Mouse (Mus musculus) megakaryocyte, embryonic 14.5 days (primary cell): ENCODE data around the gene Tns3. TPM values are rescaled to one million over a fixed set of nuclear protein-coding genes. Genes with fewer than 3 reads are reported as not detected.

Experiments
- H3K27me3 ChIP-seq: replicated peaks from 2 replicates; pipeline ENCODE3; 2012; ENCODE audit warnings: inconsistent platforms
- H3K36me3 ChIP-seq: replicated peaks from 2 replicates; pipeline ENCODE3; 2012; ENCODE audit warnings: low read length, inconsistent platforms, mixed read lengths
- H3K4me1 ChIP-seq: 2 replicates; pipeline ENCODE4 v1.6.1; 2012; ENCODE audit warnings: inconsistent platforms
- H3K4me3 ChIP-seq: replicated peaks from 2 replicates; pipeline ENCODE3; 2012; ENCODE audit warnings: moderate library complexity, mild to moderate bottlenecking, inconsistent platforms
- H3K9me3 ChIP-seq: 2 replicates; pipeline ENCODE4 v1.6.1; 2012; ENCODE audit warnings: inconsistent platforms
- FLI1 ChIP-seq: IDR thresholded peaks from 2 replicates; pipeline ENCODE4 v1.6.1; 2012; ENCODE audit warnings: low read length, inconsistent platforms, mixed read lengths
- GATA1 ChIP-seq: IDR thresholded peaks from 3 replicates; pipeline ENCODE4 v1.6.1; 2012; ENCODE audit warnings: mixed read lengths, low read length, inconsistent platforms, borderline replicate concordance
- polyA plus RNA-seq: library from polyadenylated mRNA; stranded (reverse); fragments of >175 nt; gene quantifications from 2 replicates; pipeline ENCODE4 v1.2.3, GENCODE M21; 2012; ENCODE audit warnings: low replicate concordance; ENCODE audit not compliant: insufficient read depth

Gene Tns3
- polyA plus RNA-seq, 1 experiment = 1.7 TPM

DNA sequence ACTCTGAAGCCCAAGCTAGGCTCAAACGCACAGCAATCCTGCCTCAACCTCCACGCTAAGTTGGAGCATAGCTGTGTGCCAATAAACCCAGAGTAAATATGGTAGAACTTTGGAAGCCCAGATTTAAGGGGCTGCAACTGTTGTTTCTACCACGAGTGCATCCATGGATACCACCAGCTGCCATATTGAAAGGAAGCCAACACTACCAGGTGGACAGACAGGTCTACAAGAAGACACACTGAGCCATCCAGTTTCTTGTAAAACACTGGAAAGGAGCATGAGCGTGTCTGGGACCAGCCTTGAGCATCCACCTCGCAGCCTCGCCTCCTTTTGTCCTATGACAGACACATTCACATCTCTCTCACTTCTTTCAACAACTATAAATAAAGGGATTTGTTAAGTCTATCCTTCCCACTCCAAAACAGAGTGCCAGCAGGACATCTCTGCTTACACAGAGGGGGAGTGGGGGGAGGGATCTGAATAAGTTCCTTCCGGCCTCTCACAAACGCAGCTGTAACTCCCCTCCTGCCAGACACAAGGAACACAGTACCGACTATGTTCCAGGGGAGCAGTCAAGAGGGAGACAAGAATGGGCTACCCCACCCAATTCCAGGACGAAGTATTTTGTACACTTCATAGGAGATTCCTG is 77.2 kb downstream of the Tns3 start:
- TF ChIP-seq FLI1 = no peak
- TF ChIP-seq GATA1 = no peak
- Histone ChIP-seq H3K9me3 (no peaks in the 10 kb centered on the region), H3K27me3 (no peaks in the 10 kb centered on the region), H3K4me1 (peaks cover 4% of the 10 kb centered on the region; the same call in 1 of the 2 replicates), H3K4me3 (no peak overlapping the region), H3K36me3 (no peaks in the 10 kb centered on the region)

DNA sequence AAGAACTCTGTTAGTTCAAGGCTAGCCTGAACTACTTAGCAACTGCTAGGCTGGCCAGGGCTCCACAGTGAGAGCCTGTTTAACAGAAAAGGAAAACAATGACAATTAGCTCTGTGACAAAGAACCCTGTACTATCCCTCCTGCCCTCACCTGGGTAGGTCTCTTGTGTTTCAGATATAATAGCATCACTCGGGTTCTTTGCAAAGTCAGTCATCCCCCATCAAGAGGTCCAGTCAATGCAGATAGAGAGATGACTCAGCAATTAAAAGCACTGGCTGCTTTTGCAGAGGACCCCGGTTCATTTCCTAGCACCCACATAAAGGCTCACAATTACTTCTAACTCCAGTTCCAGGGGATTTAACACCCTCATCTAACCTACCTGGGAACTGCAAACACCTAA is 78.0 kb downstream of the Tns3 start:
- Histone ChIP-seq H3K4me1 (peaks cover 4% of the 10 kb centered on the region; the same call in 1 of the 2 replicates), H3K4me3 (no peak overlapping the region), H3K36me3 (no peaks in the 10 kb centered on the region), H3K9me3 (no peaks in the 10 kb centered on the region), H3K27me3 (no peaks in the 10 kb centered on the region)
- TF ChIP-seq GATA1 (no peak), FLI1 (no peak)

DNA sequence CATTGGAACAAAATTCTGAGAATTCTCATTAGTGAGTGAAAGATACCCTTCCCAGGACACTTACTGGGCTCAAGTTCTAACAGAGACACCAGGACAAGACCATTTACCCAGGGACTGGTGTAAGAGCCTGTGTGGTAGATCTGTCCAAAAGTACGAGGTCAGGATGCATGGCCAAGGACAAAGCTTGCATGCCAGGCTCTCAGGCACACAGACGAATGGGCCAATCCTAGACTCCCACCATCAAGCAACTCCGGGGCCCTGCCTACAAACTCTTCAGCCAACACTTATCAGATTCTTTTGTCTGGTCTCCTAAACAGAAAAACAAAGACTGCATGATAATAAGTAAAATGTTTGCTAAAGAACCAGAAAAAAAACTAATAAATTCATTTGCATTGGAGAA is 78.6 kb downstream of the Tns3 start:
- Histone ChIP-seq H3K9me3 (no peaks in the 10 kb centered on the region), H3K27me3 (no peaks in the 10 kb centered on the region), H3K4me1 (peaks cover 4% of the 10 kb centered on the region; the same call in 1 of the 2 replicates), H3K36me3 (no peaks in the 10 kb centered on the region), H3K4me3 (no peak overlapping the region)
- no peak for TF ChIP-seq FLI1
- no peak for TF ChIP-seq GATA1

DNA sequence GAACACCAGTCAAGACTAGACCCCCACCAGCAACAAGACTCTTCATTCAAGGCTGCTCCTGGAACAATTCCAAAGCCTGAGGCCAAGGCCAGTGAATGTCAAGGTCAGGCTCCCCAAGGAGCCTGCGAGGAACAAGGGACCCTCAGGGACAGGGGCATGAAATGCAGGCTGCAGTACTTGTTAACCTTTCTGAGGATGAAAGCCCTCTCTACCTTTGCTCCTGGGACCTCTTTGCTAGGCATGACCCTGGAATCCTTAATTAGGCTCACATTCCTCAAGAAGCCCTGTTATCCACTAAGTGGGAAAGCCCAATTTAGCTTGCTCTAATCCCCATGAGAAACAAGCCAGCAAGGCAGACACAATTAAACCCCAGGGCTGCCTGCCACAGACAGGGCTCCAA is 79.4 kb downstream of the Tns3 start:
- no peaks in the 10 kb centered on the region for H3K36me3 ChIP-seq
- peaks cover 4% of the 10 kb centered on the region; the same call in 1 of the 2 replicates for H3K4me1 ChIP-seq
- H3K27me3 ChIP-seq = no peaks in the 10 kb centered on the region
- no peak overlapping the region for H3K4me3 ChIP-seq
- H3K9me3 ChIP-seq = no peaks in the 10 kb centered on the region
- no peak for TF ChIP-seq GATA1
- TF ChIP-seq FLI1 = no peak

DNA sequence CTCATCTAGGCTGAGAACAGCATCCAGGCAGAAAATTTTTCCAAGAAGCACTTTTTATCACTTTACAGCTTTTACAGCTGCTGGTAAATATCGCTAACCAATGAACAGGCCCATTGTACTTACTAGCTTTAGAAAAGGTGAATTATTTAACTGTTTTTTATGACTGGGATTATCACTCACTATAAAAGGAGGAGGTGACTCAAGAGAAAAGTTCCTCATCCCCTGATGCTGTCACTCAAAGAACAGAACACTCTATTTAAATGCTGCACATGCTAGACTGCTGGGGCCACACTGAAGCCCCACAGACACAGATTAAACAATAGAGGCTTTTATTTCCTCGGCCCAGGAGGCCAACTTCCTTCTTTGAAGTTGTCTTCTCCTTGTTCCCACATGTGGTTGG is 80.0 kb downstream of the Tns3 start:
- H3K36me3 ChIP-seq = no peaks in the 10 kb centered on the region
- H3K9me3 ChIP-seq = no peaks in the 10 kb centered on the region
- H3K27me3 ChIP-seq = no peaks in the 10 kb centered on the region
- TF ChIP-seq FLI1 (no peak), GATA1 (no peak)
- H3K4me3 ChIP-seq = no peak overlapping the region
- no peaks in the 10 kb centered on the region for H3K4me1 ChIP-seq

DNA sequence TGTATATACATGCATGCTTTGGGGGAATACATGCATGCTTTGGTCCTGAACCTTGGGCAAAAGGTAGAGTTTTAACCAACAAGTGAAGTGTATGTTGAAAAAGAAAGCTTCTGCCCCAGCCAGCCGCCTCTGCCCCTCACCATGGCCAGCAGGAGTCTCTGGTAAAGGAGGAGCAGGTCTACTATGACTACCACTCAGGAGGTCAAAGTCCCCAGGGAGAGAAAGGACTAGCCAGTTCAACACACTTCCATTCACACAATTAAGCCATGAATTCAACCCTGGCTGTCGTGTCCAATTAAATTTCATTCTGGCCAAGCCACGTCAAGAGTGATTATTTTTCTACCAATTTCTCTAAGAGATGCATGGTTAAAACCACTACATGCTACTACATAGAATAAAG is 81.2 kb downstream of the Tns3 start:
- Histone ChIP-seq H3K36me3 (no peaks in the 10 kb centered on the region), H3K4me1 (no peaks in the 10 kb centered on the region)

DNA sequence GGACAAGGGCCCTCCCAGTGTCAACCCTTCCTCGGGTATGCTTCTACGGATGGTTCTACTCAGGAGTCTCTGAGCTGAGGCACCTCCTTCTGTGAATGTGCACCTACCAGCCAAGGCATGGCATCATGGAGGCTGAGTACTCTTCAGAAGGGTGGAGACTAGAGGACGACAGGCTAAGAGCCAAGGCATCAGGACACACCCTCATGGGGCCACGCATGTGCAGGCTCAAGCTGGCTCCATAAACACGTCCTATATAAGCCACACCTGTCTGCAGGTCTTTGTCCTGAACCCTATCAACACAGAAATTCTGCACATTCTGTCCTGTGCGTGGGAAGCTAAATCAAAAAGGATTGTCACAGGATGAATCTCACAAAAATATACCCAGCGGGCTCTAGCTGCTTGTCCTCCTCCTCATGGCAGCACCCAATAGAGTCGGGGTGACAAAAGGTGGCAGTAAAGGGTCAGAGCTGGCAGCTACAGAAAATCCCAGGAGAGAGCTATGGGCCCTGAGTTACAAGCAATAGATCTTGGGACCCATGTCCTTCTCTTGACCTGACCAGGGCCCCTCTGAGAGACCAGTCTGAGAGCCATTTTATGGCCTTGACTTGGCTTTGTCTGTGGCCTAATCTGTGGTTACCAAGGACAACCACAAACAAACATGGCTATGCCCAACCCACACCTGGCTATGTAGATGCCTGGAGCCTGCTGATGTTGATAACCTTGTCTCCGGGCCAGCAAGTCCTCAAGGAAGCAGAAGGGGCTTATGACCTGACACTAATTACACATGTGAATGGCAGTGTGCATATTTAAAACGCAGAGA is 82.0 kb downstream of the Tns3 start:
- Histone ChIP-seq H3K36me3 (no peaks in the 10 kb centered on the region), H3K4me3 (no peak overlapping the region), H3K4me1 (no peaks in the 10 kb centered on the region), H3K27me3 (no peaks in the 10 kb centered on the region), H3K9me3 (no peaks in the 10 kb centered on the region)
- TF ChIP-seq FLI1 (no peak), GATA1 (no peak)

More for the DNA sequence above, 81.2 kb downstream of the Tns3 start:
- no peaks in the 10 kb centered on the region for H3K27me3 ChIP-seq
- H3K9me3 ChIP-seq = no peaks in the 10 kb centered on the region
- no peak for TF ChIP-seq FLI1
- TF ChIP-seq GATA1 = no peak
- no peak overlapping the region for H3K4me3 ChIP-seq

DNA sequence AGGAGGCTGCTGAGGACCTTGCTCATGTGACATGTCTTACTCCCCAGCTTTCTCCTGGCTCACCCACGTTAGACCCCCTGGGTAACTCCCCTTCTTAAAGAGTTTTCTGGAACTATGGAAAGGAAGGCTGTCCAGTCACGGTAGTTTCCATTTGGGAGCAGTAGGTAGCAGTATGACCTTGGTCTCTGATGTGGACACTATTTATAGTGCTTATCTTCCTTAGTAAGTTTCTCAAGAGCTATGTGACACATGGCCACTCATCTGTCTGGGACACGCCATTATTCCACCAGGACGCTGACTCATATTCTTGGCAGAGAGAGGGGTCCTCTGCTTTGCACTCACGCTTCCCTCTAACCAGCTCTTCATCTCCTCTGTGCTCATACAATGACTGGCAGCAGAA is 84.5 kb downstream of the Tns3 start:
- Histone ChIP-seq H3K9me3 (no peaks in the 10 kb centered on the region), H3K36me3 (no peaks in the 10 kb centered on the region), H3K27me3 (no peaks in the 10 kb centered on the region), H3K4me1 (peaks cover 6% of the 10 kb centered on the region; the same call in 1 of the 2 replicates), H3K4me3 (no peak overlapping the region)
- no peak for TF ChIP-seq GATA1
- TF ChIP-seq FLI1 = no peak

DNA sequence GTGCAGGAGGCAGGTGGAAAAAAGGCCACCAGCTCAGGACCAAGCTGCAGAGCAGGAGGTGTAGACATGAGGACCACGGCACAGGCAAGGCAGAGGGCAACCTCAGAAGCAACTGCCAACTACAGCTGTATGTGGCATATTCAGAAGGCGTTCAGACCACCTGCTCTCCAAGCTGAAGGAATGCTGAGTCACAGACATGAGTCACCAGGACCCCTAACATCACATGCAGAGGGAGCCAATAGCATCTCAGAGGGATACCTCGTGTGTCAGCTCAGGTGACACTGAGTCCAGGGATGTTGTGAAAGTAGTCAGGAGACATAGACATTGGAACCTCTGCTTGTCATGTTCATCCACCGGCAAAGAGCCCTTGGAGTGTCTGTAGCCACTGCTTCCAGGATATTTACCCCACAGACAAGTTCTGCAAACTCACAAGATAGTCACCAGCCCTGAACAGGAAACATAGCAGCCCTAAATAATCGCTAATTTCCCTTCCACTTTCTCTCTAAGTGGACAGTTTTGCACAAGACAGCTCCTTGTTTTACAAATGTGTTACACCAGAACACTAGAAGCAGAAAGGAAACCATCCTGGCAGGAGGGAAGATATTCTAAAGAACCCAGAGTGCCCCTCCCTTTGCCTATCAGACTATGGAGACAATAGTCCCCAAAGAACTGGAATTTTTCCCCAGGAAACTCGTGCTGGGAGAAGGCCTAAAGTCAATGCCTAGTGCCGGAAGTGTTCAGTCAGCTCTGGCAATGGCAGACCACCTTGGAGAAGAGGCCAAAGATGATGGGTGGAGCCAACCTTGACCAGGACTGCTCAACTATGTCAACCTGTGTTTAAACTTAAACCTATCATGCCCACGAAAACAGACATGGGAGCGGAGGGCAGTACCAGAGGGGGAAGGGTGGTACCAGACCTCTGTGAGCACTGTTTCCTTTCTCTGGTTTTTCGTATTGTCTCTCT is 88.8 kb downstream of the Tns3 start:
- peaks cover 6% of the 10 kb centered on the region; the same call in 1 of the 2 replicates for H3K4me1 ChIP-seq
- H3K27me3 ChIP-seq = no peaks in the 10 kb centered on the region
- H3K4me3 ChIP-seq = peak overlapping the region; percentile 65
- no peaks in the 10 kb centered on the region for H3K36me3 ChIP-seq
- H3K9me3 ChIP-seq = no peaks in the 10 kb centered on the region
- no peak for TF ChIP-seq FLI1
- no peak for TF ChIP-seq GATA1
